Mouse (Mus musculus): ENCODE data around the gene Gramd1a. TPM values are rescaled to one million over a fixed set of nuclear protein-coding genes. Genes with fewer than 3 reads are reported as not detected.

Gramd1a gene
- polyA plus RNA-seq, 1 experiment from 2014 or later = 202 TPM

DNA sequence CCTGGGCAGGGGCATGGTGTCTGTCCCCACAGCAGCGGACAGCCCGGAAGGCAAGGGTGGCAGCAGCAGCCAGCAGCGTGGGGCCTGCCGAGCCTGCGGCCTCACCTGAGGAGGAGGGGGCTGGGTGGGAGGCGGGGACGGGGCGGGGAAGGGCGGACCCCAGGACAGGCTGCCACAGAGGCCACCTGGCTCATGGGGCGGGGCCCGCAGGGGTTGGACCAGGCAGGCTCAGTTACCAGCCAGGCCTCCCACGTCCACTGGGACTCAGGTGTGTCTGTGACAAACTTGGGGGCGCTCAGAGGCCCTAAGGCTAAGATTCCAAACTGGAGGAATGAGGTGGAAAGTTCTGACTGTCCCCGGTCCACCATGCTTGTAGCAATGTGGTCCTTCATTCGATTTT, 40.5 kb downstream of the Gramd1a start, which contains the start of gene Hpn:
Hpn (minus strand) TSS at position 109 of the 400 bp plus-strand sequence.
- no peak within 1 kb of the TSS for H3K4me3 ChIP-seq
- peaks cover 11% of the 10 kb centered on the region for H3K4me1 ChIP-seq
- no peaks in the 10 kb centered on the region for H3K9me3 ChIP-seq (replicated peaks)
- WGBS = 24% methylated on average over 14 of the region's 15 CpGs
- no peak within 1 kb of the TSS for H3K9ac ChIP-seq
- no peak within 1 kb of the TSS for H3K27ac ChIP-seq
- ATAC-seq (ENCODE audit: low FRiP score) = no peak
- peak within 1 kb of the TSS; percentile 21; the same call in 1 of the 2 replicates for H3K4me2 ChIP-seq (replicated peaks)
- H3K27me3 ChIP-seq = peaks cover 7% of the 10 kb centered on the region; the same call in 1 of the 2 replicates
- no peaks in the 10 kb centered on the region for H3K36me3 ChIP-seq

DNA sequence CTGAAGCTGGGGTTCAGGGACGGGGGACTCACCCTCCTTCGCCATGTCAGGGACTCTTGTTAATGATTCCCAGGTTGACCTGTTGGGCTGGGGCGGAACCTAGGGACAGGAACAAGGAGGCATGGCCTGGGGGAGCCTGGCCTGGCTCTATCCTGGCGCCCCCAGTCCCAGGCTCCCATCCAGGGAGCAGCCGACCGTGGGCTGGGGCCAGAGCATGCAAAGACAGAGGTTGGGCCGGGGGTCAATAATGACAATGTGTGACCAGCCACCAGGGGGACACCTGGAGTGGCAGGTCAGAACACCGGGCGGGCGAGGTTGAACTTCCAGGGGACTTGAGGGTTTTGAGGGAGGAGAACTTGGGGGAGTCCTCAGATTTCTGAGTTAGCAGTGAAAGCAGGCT, 41.0 kb downstream of the Gramd1a start:
- Histone ChIP-seq H3K9ac (no peak overlapping the region), H3K4me1 (peaks cover 11% of the 10 kb centered on the region), H3K4me3 (no peak overlapping the region), H3K36me3 (no peaks in the 10 kb centered on the region), H3K27ac (no peak overlapping the region), H3K27me3 (peaks cover 7% of the 10 kb centered on the region; the same call in 1 of the 2 replicates), H3K9me3 (replicated peaks) (no peaks in the 10 kb centered on the region), H3K4me2 (replicated peaks) (no peak overlapping the region)
- no peak for ATAC-seq (ENCODE audit: low FRiP score)
- 45% methylated on average over 10 of the region's 10 CpGs for WGBS

DNA sequence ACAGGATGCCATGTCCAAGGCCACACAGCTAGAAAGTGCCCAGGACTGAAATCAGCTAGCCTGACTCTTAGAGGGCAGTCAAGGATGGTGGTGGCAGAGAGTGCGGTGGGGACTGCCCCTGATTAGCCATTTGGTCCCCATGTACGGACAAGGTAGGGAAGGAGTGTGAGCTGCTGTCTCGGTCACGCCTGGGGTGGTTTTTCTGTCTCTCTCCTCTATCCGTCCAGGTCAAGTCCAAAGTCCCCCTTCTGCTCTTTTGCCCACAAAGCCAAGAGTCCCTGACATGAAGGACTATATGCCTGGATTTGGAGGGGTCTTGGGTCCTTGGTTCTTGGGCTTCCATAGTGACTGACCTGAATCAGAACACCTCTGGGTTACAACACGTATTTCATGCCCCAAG, 41.9 kb downstream of the Gramd1a start:
- WGBS = 86% methylated on average over 6 of the region's 6 CpGs
- Histone ChIP-seq H3K36me3 (no peaks in the 10 kb centered on the region), H3K9me3 (replicated peaks) (no peaks in the 10 kb centered on the region), H3K9ac (no peak overlapping the region), H3K4me3 (no peak overlapping the region), H3K27ac (no peak overlapping the region), H3K27me3 (peaks cover 7% of the 10 kb centered on the region; the same call in 1 of the 2 replicates), H3K4me2 (replicated peaks) (no peak overlapping the region), H3K4me1 (peaks cover 11% of the 10 kb centered on the region)
- ATAC-seq (ENCODE audit: low FRiP score) = no peak

DNA sequence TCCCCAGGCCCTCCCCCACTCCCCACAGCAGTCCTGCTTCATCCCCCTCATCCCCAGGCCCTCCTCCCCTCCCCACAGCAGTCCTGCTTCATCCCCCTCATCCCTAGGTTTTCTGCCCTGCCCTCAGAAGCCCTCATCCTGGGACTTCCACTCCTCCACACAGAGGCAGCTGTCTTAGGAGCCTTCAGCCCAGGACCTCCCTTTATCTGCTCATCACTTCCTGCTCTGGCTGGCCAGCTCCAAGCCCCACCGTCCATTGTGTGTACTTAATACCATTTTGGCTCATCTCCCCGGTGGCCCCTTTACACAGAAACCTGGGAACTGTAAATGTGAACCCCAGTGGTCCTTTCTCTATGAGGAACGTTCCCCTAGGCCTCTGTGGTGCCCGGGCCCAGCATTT, 43.7 kb downstream of the Gramd1a start:
- no peak overlapping the region for H3K4me3 ChIP-seq
- no peaks in the 10 kb centered on the region for H3K36me3 ChIP-seq
- peaks cover 11% of the 10 kb centered on the region for H3K4me1 ChIP-seq
- peaks cover 7% of the 10 kb centered on the region; the same call in 1 of the 2 replicates for H3K27me3 ChIP-seq
- no peak overlapping the region for H3K4me2 ChIP-seq (replicated peaks)
- no peak for ATAC-seq (ENCODE audit: low FRiP score)
- 44% methylated on average over 4 of the region's 4 CpGs for WGBS
- H3K9ac ChIP-seq = no peak overlapping the region
- H3K9me3 ChIP-seq (replicated peaks) = no peaks in the 10 kb centered on the region
- H3K27ac ChIP-seq = no peak overlapping the region

DNA sequence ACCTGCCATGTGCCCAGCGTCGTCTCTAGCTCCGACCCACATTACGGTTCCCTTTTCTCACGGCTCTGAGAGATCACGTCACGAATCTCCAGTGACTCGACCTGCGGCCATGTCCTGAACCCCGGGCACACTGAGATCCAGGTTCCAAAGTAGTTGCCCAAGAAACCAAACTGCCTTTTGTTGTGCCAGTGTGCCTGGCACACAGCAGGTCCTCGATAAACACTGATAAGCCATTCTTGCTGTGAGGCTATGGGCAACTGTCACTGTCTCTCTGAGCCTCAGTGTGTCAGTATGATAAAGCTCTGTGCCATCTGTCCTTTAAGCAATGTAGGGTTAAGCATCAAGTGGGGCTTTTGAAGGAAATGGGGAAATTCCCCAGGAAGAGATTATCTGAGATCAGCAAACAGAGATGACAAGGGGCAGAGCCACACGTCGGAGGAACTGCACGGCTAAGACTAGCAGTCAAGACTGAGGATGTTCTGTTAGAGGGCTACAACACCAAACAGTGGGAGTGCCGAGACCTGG, 44.8 kb downstream of the Gramd1a start:
- H3K9me3 ChIP-seq (replicated peaks) = no peaks in the 10 kb centered on the region
- H3K36me3 ChIP-seq = no peaks in the 10 kb centered on the region
- no peak overlapping the region for H3K9ac ChIP-seq
- 84% methylated on average over 15 of the region's 15 CpGs for WGBS
- H3K27ac ChIP-seq = no peak overlapping the region
- H3K4me1 ChIP-seq = peaks cover 8% of the 10 kb centered on the region
- H3K4me2 ChIP-seq (replicated peaks) = no peak overlapping the region
- no peak overlapping the region for H3K4me3 ChIP-seq
- no peak for ATAC-seq (ENCODE audit: low FRiP score)
- peaks cover 7% of the 10 kb centered on the region; the same call in 1 of the 2 replicates for H3K27me3 ChIP-seq

DNA sequence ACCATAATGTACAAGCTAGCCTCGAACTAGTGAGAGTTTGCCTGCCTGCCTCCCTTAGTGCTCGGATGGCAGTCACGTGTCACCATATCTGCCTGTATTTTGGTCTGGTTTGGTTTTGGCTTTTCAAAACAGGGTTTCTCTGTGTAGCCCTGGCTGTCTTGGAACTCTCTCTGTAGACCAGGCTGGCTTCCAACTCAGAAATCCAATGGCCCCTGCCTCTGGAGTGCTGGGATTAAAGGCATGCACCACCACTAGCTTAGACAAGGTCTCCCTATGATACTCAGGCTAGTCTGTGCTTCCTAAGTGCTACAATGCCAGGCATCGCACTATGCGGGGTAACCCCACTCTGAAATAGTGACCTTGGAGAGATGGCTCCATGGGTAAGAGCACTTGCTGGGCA, 45.9 kb downstream of the Gramd1a start:
- H3K4me3 ChIP-seq = no peak overlapping the region
- H3K9ac ChIP-seq = no peak overlapping the region
- H3K27ac ChIP-seq = no peak overlapping the region
- WGBS = 87% methylated on average over 5 of the region's 5 CpGs
- H3K27me3 ChIP-seq = 0 out of 2 replicates have a peak, but pooled peaks cover 2% of the 10 kb centered on the region
- no peak for ATAC-seq (ENCODE audit: low FRiP score)
- H3K4me1 ChIP-seq = peaks cover 2% of the 10 kb centered on the region; the same call in 1 of the 2 replicates
- H3K4me2 ChIP-seq (replicated peaks) = no peak overlapping the region
- H3K36me3 ChIP-seq = no peaks in the 10 kb centered on the region
- H3K9me3 ChIP-seq (replicated peaks) = no peaks in the 10 kb centered on the region

DNA sequence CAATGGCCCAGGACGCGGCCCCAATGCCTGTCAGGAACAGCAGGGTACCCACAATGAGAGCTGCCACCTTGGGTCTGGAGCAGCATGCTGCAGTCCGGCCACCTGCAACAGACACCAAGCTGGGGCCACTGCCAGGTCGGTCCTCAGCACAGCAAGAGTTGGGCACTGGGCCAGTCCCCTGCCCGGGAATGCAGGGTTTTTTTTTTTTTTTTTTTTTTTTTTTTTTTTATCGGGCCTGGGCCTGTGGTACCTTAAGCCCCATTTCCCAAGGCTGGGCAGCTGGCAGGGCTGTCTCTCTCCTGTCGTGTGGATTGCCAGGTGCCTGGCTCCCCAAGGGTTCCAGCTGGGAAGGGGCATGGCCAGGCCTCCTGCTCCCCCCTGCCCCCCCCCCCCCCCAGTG, 46.6 kb downstream of the Gramd1a start:
- 44% methylated on average over 6 of the region's 7 CpGs for WGBS

DNA sequence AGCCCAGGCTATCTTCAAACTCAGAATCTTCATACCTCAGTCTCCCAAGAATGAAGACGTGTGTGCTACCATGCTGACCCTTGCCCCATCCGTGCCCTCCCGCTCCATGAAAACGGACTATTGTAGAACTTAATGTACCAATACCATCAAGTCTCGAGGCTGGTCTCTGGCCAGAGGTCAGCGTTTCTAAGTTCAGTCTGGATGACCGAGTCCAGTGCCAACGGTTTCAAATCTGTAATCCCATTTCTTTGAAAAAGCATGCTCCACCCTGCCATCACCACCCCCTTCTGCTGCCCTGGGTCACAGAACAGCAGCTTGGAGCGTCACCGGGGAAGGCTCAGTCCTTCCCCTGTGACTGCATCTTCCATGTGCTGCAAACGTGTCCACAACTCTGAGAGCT, 47.9 kb downstream of the Gramd1a start:
- no peaks in the 10 kb centered on the region for H3K9me3 ChIP-seq (replicated peaks)
- no peaks in the 10 kb centered on the region for H3K36me3 ChIP-seq
- H3K9ac ChIP-seq = no peak overlapping the region
- H3K27me3 ChIP-seq = no peaks in the 10 kb centered on the region; the same call in 1 of the 2 replicates
- ATAC-seq (ENCODE audit: low FRiP score) = no peak
- H3K27ac ChIP-seq = no peak overlapping the region
- peaks cover 2% of the 10 kb centered on the region; the same call in 1 of the 2 replicates for H3K4me1 ChIP-seq
- whole genome bisulfite sequencing = 88% methylated on average over 11 of the region's 11 CpGs
- no peak overlapping the region for H3K4me2 ChIP-seq (replicated peaks)
- no peak overlapping the region for H3K4me3 ChIP-seq

More for the DNA sequence above, 46.6 kb downstream of the Gramd1a start:
- H3K9ac ChIP-seq = no peak overlapping the region
- H3K4me1 ChIP-seq = peaks cover 2% of the 10 kb centered on the region; the same call in 1 of the 2 replicates
- no peak overlapping the region for H3K4me2 ChIP-seq (replicated peaks)
- no peaks in the 10 kb centered on the region for H3K9me3 ChIP-seq (replicated peaks)
- H3K27ac ChIP-seq = no peak overlapping the region
- H3K27me3 ChIP-seq = no peaks in the 10 kb centered on the region
- ATAC-seq (ENCODE audit: low FRiP score) = no peak
- H3K36me3 ChIP-seq = no peaks in the 10 kb centered on the region
- H3K4me3 ChIP-seq = no peak overlapping the region

DNA sequence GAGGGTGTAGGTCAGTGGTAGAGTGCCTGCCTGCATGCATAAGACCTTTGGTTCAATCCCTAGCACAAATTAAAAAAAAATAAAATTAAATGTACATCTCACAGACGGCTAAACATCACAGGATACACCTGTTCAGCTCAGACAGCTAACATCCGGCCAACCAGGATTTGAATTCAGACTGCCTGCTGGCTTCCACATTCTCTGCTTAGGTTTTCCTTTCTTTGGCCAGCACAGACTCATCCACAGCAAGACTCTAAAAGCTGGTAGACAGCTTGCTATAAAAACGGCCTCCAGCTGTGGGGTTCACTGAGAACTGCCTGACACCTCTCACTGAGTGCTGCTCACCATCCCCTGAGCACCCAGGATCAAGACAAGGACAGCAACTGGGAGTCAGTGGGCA, 49.5 kb downstream of the Gramd1a start:
- no peak overlapping the region for H3K27ac ChIP-seq
- H3K4me3 ChIP-seq = no peak overlapping the region
- ATAC-seq (ENCODE audit: low FRiP score) = no peak
- no peaks in the 10 kb centered on the region for H3K4me1 ChIP-seq
- no peaks in the 10 kb centered on the region; the same call in 1 of the 2 replicates for H3K27me3 ChIP-seq
- no peaks in the 10 kb centered on the region for H3K9me3 ChIP-seq (replicated peaks)
- no peak overlapping the region for H3K9ac ChIP-seq
- no peak overlapping the region for H3K4me2 ChIP-seq (replicated peaks)
- WGBS = 68% methylated on average over 3 of the region's 3 CpGs
- H3K36me3 ChIP-seq = no peaks in the 10 kb centered on the region

DNA sequence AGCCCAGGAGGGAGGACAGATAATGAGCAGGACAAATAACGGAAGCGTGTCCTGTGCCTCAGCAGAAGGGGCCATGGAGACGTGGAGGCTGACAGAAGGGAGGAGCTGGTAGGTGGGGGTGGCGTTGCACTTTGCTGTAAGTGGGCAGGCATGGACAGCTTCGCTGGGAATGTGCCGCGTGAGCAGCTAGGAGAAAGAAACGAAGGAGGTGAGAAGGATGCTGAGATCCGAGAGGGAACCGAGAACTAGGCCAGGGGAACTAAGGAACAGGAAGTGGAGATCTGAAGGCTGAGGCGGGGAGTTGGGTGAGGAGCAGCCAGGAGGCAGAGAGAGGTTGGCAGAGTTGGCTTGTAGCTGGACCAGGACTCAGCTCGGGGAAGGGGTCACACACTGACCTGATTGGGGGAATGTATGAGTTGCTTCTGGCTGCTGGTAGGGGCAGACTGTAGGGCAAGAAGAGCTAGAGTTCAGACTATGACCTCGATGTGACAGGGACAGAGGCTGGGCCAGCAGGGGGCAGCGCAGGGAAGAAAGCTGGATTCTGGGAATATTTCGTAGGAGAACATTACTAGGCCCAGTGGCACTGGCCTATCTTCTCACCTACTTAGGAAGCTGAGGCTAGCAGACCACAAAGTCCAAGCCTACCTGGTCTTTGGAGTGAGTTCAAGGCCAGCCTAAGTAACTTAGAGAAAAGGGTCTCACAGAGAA, 50.5 kb downstream of the Gramd1a start:
- no peak for ATAC-seq (ENCODE audit: low FRiP score)
- Histone ChIP-seq H3K36me3 (no peaks in the 10 kb centered on the region), H3K27ac (no peak overlapping the region), H3K4me3 (no peak overlapping the region), H3K27me3 (no peaks in the 10 kb centered on the region; the same call in 1 of the 2 replicates), H3K4me2 (replicated peaks) (no peak overlapping the region), H3K4me1 (no peaks in the 10 kb centered on the region), H3K9ac (no peak overlapping the region), H3K9me3 (replicated peaks) (no peaks in the 10 kb centered on the region)
- 64% methylated on average over 15 of the region's 15 CpGs for WGBS

DNA sequence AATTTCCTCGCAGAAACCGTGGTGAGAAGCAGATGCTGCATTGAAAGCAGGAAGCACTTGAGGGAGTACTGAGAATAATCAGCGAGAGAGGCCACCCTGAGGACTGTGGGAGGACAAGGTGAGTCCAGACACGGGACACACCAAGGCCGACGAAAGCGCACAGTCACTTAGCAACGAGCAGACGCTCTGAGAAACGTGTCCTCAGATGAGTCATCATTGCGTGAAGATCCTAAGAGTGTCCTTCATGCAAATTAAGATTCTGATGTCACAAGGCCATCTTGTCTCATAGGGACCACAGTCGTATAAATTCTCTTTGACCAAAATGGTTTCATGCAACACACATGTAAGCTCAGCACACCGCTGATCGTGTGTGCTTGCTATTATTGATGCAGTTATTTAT, 54.9 kb downstream of the Gramd1a start:
- Histone ChIP-seq H3K4me2 (replicated peaks) (no peak overlapping the region), H3K36me3 (no peaks in the 10 kb centered on the region), H3K4me1 (peaks cover 6% of the 10 kb centered on the region), H3K9ac (no peak overlapping the region), H3K9me3 (replicated peaks) (no peaks in the 10 kb centered on the region), H3K27ac (no peak overlapping the region), H3K27me3 (no peaks in the 10 kb centered on the region; the same call in 1 of the 2 replicates), H3K4me3 (no peak overlapping the region)
- ATAC-seq (ENCODE audit: low FRiP score) = no peak
- 88% methylated on average over 14 of the region's 14 CpGs for WGBS

DNA sequence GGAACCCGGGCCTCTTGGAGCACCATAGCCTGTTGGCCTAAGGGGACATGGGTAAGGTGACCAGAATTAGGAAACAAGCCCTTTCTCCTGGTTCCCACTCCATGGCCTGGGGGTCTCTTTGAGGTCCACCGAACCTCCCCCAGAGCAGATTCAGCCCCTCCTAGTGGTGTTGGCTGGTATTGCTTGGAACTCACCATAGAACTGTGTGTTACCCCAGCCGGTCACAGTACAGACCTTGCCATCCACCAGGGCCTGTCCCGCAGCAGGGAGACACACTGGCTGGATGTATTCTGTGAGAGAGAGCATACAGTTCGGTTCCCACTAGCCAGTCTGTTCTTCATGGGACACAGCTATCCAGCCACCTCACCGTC, 56.1 kb downstream of the Gramd1a start:
- WGBS = 85% methylated on average over 6 of the region's 6 CpGs
- no peaks in the 10 kb centered on the region for H3K36me3 ChIP-seq
- H3K9me3 ChIP-seq (replicated peaks) = no peaks in the 10 kb centered on the region
- H3K27me3 ChIP-seq = no peaks in the 10 kb centered on the region; the same call in 1 of the 2 replicates
- ATAC-seq (ENCODE audit: low FRiP score) = no peak
- no peak overlapping the region for H3K27ac ChIP-seq
- H3K4me1 ChIP-seq = peaks cover 6% of the 10 kb centered on the region
- H3K9ac ChIP-seq = no peak overlapping the region
- no peak overlapping the region for H3K4me3 ChIP-seq
- no peak overlapping the region for H3K4me2 ChIP-seq (replicated peaks)

Data from hindbrain, embryonic 12.5 days (tissue).